Mouse (Mus musculus) liver, embryonic 16.5 days (tissue): Measurements from ENCODE around the gene 2200002J24Rik. TPM values are rescaled to one million over a fixed set of nuclear protein-coding genes. Genes with fewer than 3 reads are reported as not detected.
"Not testable (repeated sequence)": the region's sequence is repeated elsewhere in the genome, so short reads cannot be mapped to it uniquely, and the experiment has no call there.

Source experiments
- ATAC-seq: fragments of 200-750 bp; cut with Nextera tagmentation; 2 replicates; pipeline ENCODE4 v1.8.0; 2017; ENCODE audit warnings: low read depth, mild to moderate bottlenecking, moderate number of reproducible peaks, moderate library complexity
- H3K27ac ChIP-seq: fragments of 300-500 bp; sonication (generic); 2 replicates; pipeline ENCODE4 v1.5.1; 2014; ENCODE audit warnings: mild to moderate bottlenecking, low read length
- H3K27me3 ChIP-seq: fragments of 300-500 bp; sonication (generic); 2 replicates; pipeline ENCODE4 v1.6.1; 2014; ENCODE audit warnings: low read depth, low read length, mixed read lengths; ENCODE audit not compliant: control insufficient read depth, insufficient read depth
- H3K36me3 ChIP-seq: fragments of 300-500 bp; sonication (generic); 2 replicates; pipeline ENCODE4 v1.6.1; 2014; ENCODE audit warnings: mild to moderate bottlenecking; ENCODE audit not compliant: control insufficient read depth, insufficient read depth
- H3K4me1 ChIP-seq: fragments of 300-500 bp; sonication (generic); 2 replicates; pipeline ENCODE4 v1.6.1; 2014; ENCODE audit warnings: low read depth, low read length, mixed read lengths; ENCODE audit not compliant: control insufficient read depth
- H3K4me2 ChIP-seq: fragments of 300-500 bp; sonication (generic); 2 replicates; pipeline ENCODE4 v1.6.1; 2014; ENCODE audit warnings: low read depth, low read length, mixed read lengths
- H3K4me3 ChIP-seq: fragments of 300-500 bp; sonication (generic); 2 replicates; pipeline ENCODE4 v1.5.1; 2014; ENCODE audit warnings: low read depth, mild to moderate bottlenecking, low read length
- H3K9ac ChIP-seq: fragments of 300-500 bp; sonication (generic); 2 replicates; pipeline ENCODE4 v1.6.1; 2014; ENCODE audit warnings: low read depth, low read length
- H3K9me3 ChIP-seq: fragments of 300-500 bp; sonication (generic); replicated peaks from 2 replicates; pipeline ENCODE4 v1.6.1; 2016; ENCODE audit warnings: low read length; ENCODE audit not compliant: control insufficient read depth
- WGBS: fragments of 180-500 bp; shearing (Covaris S2); extraction: QIAGEN DNeasy Blood & Tissue Kit; methylation state at CpG from one replicate; pipeline ENCODE4 v1.1.7; 2014; ENCODE audit not compliant: insufficient replicate concordance; 5-methylcytosine and 5-hydroxymethylcytosine counted together
- polyA plus RNA-seq: library from polyadenylated mRNA; unstranded; fragments of >200 nt; fragmentation: Nextera tagmentation; extraction: Ambion mirVana; gene quantifications from 2 replicates; pipeline ENCODE4 v1.2.1, GENCODE M21; 2015

The 2200002J24Rik gene
- polyA plus RNA-seq, 1 experiment from 2014 or later, result 0.90 TPM

DNA sequence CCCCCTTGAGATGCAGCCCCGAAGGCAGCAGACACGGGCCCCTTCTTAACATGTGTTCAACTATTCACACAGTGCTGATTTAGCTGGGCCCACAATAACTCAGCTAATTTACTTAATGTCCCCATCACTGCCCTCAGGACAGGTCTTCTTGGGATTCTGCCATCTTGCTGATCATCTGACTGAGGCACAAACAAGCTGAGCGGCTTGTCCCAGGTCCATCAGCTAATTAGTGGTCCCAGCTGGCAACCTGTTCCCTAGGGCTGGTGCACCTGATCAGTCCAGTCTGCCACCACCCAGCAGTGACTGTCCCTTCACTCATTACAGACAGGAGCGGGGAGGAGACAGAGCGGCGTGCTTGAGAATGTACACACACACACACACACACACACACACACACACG lies 22.6 kb downstream of the 2200002J24Rik start:
- Histone ChIP-seq H3K27ac (no peak overlapping the region), H3K36me3 (no peaks in the 10 kb centered on the region), H3K27me3 (peaks cover 7% of the 10 kb centered on the region; the same call in 1 of the 2 replicates), H3K4me3 (no peak overlapping the region), H3K4me1 (peaks cover 13% of the 10 kb centered on the region), H3K9me3 (no peaks in the 10 kb centered on the region), H3K9ac (no peak overlapping the region), H3K4me2 (no peak overlapping the region)
- no peak for ATAC-seq
- 85% methylated on average over 7 of the region's 7 CpGs for WGBS

DNA sequence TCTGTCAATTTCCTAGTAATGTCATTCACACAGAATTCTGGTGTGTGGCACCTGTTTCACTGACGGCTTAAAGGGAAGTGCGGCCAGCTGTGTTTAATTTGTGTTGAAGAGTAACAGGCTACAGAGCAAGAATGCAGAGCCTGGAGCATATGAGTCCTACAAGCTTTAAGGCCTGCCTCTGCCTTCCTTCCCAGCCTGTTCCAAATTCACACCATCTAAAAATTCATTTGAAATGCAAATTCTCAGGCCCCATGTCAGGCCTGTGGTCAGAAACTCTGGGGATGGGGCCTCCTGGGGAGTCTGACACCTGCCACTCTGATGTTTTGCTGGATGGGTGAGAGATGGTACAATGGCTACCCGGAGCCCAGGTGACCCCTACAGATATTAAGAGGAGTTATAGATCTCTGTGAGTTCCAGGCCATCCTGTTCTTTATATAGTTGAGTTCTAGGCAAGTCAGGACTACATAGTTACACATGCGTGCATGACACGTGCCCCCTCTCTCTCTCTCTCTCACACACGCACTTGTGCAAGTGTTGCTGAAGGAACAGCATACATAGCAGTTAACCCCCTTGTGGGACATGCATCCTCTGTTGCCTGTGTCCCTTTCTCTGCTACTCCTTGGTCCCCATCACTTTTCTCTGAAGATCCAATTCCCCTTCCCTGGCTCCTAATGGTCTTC lies 24.7 kb downstream of the 2200002J24Rik start:
- 46% methylated on average over 6 of the region's 6 CpGs for WGBS
- H3K27ac ChIP-seq, result no peak overlapping the region
- no peak overlapping the region for H3K4me3 ChIP-seq
- H3K36me3 ChIP-seq, result no peaks in the 10 kb centered on the region
- H3K4me1 ChIP-seq, result peaks cover 4% of the 10 kb centered on the region
- no peak overlapping the region for H3K9ac ChIP-seq
- H3K4me2 ChIP-seq, result no peak overlapping the region
- H3K9me3 ChIP-seq, result no peaks in the 10 kb centered on the region
- ATAC-seq, result no peak
- no peaks in the 10 kb centered on the region for H3K27me3 ChIP-seq

DNA sequence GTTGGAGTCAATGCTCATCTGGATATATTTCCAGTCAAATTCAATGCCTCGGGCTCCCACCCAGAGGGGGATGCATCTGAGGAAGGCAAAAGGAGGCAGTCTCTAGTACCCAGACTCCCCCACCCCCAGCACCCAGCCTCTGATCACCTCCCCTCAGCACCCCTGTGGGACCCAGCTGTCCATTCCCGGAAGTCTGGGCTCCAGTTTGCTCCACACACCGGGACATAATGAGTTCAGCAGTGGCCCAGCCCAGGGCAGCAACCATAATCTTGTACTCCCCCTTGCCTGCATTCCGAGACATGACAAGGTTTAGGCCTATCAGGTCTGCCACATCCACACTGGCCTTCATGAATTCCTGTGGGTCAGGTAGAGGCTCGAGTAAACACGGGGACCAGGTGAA lies 29.5 kb downstream of the 2200002J24Rik start:
- Histone ChIP-seq H3K4me2 (peak overlapping the region; percentile 87), H3K9ac (peak overlapping the region; percentile 81; the same call in 1 of the 2 replicates), H3K9me3 (no peaks in the 10 kb centered on the region), H3K4me1 (peaks cover 16% of the 10 kb centered on the region), H3K27me3 (no peaks in the 10 kb centered on the region), H3K4me3 (peak overlapping the region; percentile 78), H3K36me3 (no peaks in the 10 kb centered on the region), H3K27ac (no peak overlapping the region)
- ATAC-seq, result no peak
- 62% methylated on average over 6 of the region's 6 CpGs for WGBS

DNA sequence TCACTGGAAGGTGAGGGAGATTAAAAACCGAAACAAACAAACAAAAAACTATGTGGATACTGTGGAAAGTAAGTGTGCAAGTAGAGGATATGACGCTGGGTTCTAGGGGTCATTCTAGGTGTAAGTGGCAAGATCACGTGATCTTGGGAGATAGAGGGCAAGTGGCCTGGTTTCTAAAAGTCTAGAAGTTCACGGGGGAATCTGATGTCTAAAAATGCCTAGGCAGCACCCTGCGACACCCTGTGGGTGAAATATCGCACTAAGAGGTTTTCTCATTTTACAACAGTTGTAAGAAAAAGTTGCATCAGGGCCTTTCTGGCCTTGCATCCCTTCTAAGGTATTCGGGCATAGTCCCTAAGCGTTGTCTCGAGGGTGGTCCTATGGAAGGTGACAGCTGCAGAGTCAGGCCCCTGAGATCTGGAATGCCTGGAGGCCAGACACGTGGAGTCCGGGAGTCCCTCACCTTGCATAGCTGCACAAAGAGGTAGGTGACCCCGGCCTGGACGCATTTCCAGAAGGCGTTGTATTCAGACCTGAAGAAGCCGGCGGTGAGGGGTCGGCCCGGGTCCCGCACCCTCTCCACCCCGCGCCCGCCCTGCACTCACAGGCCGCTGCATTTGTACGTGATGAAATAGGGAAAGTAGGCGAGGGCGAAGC lies 30.1 kb downstream of the 2200002J24Rik start:
- no peaks in the 10 kb centered on the region for H3K27me3 ChIP-seq
- ATAC-seq, result peak; percentile 5
- H3K36me3 ChIP-seq, result no peaks in the 10 kb centered on the region
- H3K9ac ChIP-seq, result peak overlapping the region; percentile 81
- H3K4me1 ChIP-seq, result peaks cover 16% of the 10 kb centered on the region
- peak overlapping the region; percentile 78 for H3K4me3 ChIP-seq
- H3K9me3 ChIP-seq, result no peaks in the 10 kb centered on the region
- H3K27ac ChIP-seq, result peak overlapping the region; percentile 86
- WGBS, result 5% methylated on average over 26 of the region's 26 CpGs
- H3K4me2 ChIP-seq, result peak overlapping the region; percentile 87

DNA sequence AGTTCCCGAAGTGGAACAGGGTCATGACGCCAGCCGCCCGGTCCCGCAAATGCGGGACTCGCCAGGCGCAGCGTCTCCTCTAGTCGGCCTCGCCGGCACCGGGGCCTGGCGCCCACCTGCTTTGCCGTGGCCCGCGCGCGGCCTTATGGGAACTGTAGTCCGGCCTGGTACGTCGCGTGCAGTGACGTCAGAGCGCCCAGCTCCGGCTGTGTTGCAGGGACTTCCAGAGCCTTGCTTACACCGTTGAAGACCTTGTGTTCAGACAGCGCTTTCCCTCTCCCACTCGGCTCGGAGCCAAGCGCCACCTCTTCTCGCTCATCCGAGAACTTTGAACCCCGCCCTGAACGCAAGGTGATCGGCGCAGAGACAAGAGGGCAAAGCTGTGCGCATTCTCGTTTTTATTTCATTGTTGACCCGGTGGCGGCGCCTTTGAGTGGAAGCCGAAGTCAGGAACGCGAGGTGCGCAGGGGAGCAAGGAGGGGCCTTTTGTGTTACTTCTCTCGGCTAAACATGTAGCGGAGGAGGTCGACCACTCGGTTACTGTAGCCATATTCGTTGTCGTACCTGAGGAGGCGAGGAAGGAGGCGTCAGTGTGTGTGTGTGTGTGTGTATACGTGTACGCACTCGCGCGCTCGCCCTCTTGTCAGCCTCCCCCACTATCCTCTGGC lies 30.8 kb downstream of the 2200002J24Rik start, which contains the start of gene Tmem147:
Tmem147 (minus strand) TSS at position 145 of the 668 bp plus-strand sequence.
- peaks cover 16% of the 10 kb centered on the region for H3K4me1 ChIP-seq
- H3K9ac ChIP-seq, result peak within 1 kb of the TSS; percentile 81
- H3K27ac ChIP-seq, result peak within 1 kb of the TSS; percentile 86
- H3K4me3 ChIP-seq, result peak within 1 kb of the TSS; percentile 78
- under 1% methylated on average over 60 of the region's 60 CpGs for WGBS
- peak within 1 kb of the TSS; percentile 87 for H3K4me2 ChIP-seq
- H3K36me3 ChIP-seq, result no peaks in the 10 kb centered on the region
- no peaks in the 10 kb centered on the region for H3K27me3 ChIP-seq
- peak; percentile 98 for ATAC-seq
- H3K9me3 ChIP-seq, result no peaks in the 10 kb centered on the region

DNA sequence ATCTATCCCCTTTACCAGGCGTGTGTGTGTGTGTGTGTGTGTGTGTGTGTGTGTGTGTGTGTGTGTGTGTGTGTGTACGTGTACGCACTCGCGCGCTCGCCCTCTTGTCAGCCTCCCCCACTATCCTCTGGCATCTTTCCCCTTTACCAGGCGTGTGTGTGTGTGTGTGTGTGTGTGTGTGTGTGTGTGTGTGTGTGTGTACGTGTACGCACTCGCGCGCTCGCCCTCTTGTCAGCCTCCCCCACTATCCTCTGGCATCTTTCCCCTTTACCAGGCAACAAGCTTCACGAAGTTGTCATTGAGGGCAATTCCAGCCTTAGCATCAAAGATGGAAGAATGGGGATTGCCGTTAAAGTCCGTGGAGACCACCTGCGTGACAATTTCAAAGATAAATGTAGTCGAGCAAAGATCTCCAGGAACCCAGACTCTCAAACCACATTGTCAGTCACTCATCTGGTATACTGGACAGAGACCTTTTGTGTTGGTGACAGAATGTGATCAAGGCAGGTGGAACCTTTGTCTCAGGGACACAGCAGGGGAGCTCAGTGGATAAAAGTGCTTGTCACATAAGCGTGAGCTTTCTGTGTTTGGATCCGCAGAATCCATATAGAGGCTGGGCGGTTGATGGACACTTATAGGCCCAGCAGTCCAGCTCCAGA lies 31.5 kb downstream of the 2200002J24Rik start:
- H3K36me3 ChIP-seq, H3K9me3 ChIP-seq, H3K27me3 ChIP-seq, ATAC-seq: not testable (repeated sequence)
- Histone ChIP-seq H3K4me1 (peaks cover 16% of the 10 kb centered on the region), H3K4me2 (peak overlapping the region; percentile 87), H3K27ac (peak overlapping the region; percentile 86), H3K4me3 (peak overlapping the region; percentile 78), H3K9ac (peak overlapping the region; percentile 81)
- 23% methylated on average over 14 of the region's 22 CpGs for WGBS

DNA sequence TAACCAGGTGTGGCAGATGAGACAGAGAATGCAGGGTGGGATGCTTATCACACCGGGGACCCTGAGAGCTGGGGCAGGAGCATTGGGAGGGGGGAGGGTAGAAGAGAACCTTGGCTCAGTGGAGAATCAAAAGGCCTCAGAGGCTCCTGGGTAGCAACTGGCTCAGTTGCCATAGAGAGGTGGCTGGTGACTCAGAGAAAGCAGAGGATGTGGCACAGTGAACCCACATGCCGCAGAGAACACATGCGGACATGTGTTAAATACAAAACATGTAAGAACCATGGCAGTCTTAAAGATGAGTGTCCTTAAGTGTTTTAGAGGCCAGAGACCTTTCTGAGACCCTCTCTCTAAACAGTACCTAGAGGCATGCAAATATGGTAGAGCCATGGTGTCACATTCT lies 37.5 kb downstream of the 2200002J24Rik start:
- no peaks in the 10 kb centered on the region for H3K27me3 ChIP-seq
- no peaks in the 10 kb centered on the region for H3K4me1 ChIP-seq
- ATAC-seq, result no peak
- 77% methylated on average over 3 of the region's 3 CpGs for WGBS
- no peaks in the 10 kb centered on the region; the same call in 1 of the 2 replicates for H3K36me3 ChIP-seq
- H3K9ac ChIP-seq, result no peak overlapping the region
- no peak overlapping the region for H3K4me3 ChIP-seq
- no peak overlapping the region for H3K27ac ChIP-seq
- no peak overlapping the region for H3K4me2 ChIP-seq
- no peaks in the 10 kb centered on the region for H3K9me3 ChIP-seq

DNA sequence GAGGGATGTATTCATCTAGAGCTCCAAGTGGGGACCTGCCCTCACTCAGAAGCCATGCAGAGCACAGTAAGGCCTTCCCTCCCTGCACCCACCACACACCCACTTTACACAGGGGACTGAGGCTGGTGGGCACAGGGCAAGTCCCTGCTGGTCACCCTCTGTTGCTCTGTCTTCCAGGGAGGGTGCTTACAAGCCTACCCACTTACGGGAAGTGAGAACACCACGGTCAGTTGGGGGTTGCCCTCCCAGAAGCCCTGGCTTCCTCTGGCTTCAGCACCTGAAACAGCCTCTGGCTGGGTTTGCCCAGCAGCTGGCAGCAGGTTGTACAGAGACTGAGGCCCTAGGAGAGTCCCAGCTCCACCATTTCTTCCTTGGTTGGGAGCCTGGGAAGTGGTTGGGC lies 43.8 kb downstream of the 2200002J24Rik start:
- WGBS, result 58% methylated on average over 2 of the region's 2 CpGs
- not testable (repeated sequence) for H3K4me2 ChIP-seq, H3K9me3 ChIP-seq, H3K4me3 ChIP-seq, H3K27ac ChIP-seq, H3K9ac ChIP-seq, H3K36me3 ChIP-seq, H3K27me3 ChIP-seq, H3K4me1 ChIP-seq, ATAC-seq
